Mouse (Mus musculus) ES-E14 (cell line): ENCODE results near the gene Thada. TPM values are rescaled to one million over a fixed set of nuclear protein-coding genes. Genes with fewer than 3 reads are reported as not detected.

Experiments used
- DNase-seq: peaks from one replicate; pipeline ENCODE4 v3.0.0-alpha.2; 2013; ENCODE audit warnings: low read depth, low spot score
- H3K27ac ChIP-seq: 2 replicates; pipeline ENCODE4 v1.5.1; 2012; ENCODE audit warnings: low read depth, mild to moderate bottlenecking, low read length, moderate library complexity, mixed read lengths; ENCODE audit not compliant: poor library complexity, insufficient read depth, severe bottlenecking
- H3K36me3 ChIP-seq: 2 replicates; pipeline ENCODE4 v1.6.1; 2012; ENCODE audit warnings: mild to moderate bottlenecking, low read length, moderate library complexity, mixed read lengths; ENCODE audit not compliant: control insufficient read depth, poor library complexity, insufficient read depth, severe bottlenecking
- H3K4me1 ChIP-seq, 2 experiments: fragments of 150-350 bp in 1 of 2; sonication (generic) in 1 of 2; 2 replicates each; pipeline ENCODE4 v1.6.1; 2012; ENCODE audit warnings: low read length in 2 of 2, mild to moderate bottlenecking in 1 of 2, mixed read lengths in 1 of 2; ENCODE audit not compliant: control insufficient read depth in 2 of 2, insufficient read depth in 2 of 2, poor library complexity in 1 of 2
- H3K4me3 ChIP-seq, 2 experiments: fragments of 150-350 bp in 1 of 2; sonication (generic) in 1 of 2; 2 replicates each; pipeline ENCODE4 v1.5.1; 2012; ENCODE audit warnings: low read length in 2 of 2, low read depth in 1 of 2, mild to moderate bottlenecking in 1 of 2, mixed read lengths in 1 of 2; ENCODE audit not compliant: insufficient read depth in 1 of 2, poor library complexity in 1 of 2, severe bottlenecking in 1 of 2
- H3K9ac ChIP-seq: 2 replicates; pipeline ENCODE4 v1.6.1; 2012; ENCODE audit warnings: low read depth, mild to moderate bottlenecking, low read length, mixed read lengths; ENCODE audit not compliant: poor library complexity, insufficient read depth, severe bottlenecking
- H3K9me3 ChIP-seq: fragments of 150-350 bp; sonication (generic); 2 replicates; pipeline ENCODE4 v1.6.1; 2012; ENCODE audit warnings: low read depth, mild to moderate bottlenecking, low read length; ENCODE audit not compliant: control insufficient read depth, insufficient read depth
- CHD2 ChIP-seq: IDR thresholded peaks from 2 replicates; pipeline ENCODE4 v1.6.1; 2014; ENCODE audit warnings: mild to moderate bottlenecking, low read depth, low read length, inconsistent platforms
- HCFC1 ChIP-seq: IDR thresholded peaks from 2 replicates; pipeline ENCODE4 v1.6.1; 2012; ENCODE audit warnings: low read length, inconsistent platforms, borderline replicate concordance; ENCODE audit not compliant: insufficient read depth
- MAFK ChIP-seq: IDR thresholded peaks from 2 replicates; pipeline ENCODE4 v1.6.1; 2014; ENCODE audit warnings: mild to moderate bottlenecking, low read depth, low read length, inconsistent platforms; ENCODE audit not compliant: insufficient read depth
- ZC3H11A ChIP-seq: IDR thresholded peaks from 2 replicates; pipeline ENCODE4 v1.6.1; 2012; ENCODE audit warnings: low read depth, mild to moderate bottlenecking, inconsistent platforms, low read length, borderline replicate concordance
- ZNF384 ChIP-seq: IDR thresholded peaks from 2 replicates; pipeline ENCODE4 v1.6.1; 2012; ENCODE audit warnings: low read depth, low read length, inconsistent platforms
- in situ Hi-C, 2 experiments: fragments of 600-800 bp; cut with MboI; formaldehyde crosslinking; loops; one replicate each; pipeline ENCODE4 v1.15.1; 2025; ENCODE audit warnings: low sequenced_read_pairs in 2 of 2, inconsistent platforms in 1 of 2; ENCODE audit not compliant: unreplicated experiment in 2 of 2
- total RNA-seq: library from RNA; depleted of rRNA; stranded (reverse); fragments of 300-350 nt; gene quantifications from 2 replicates; pipeline ENCODE4 v1.2.3, GENCODE M21; 2012; rRNA removed

Thada gene
- total RNA-seq, result 37.4 and 42.5 TPM in 2 replicates

- in situ Hi-C loops, result no loop called here
- DNase-seq, result peak; percentile 99
- Histone ChIP-seq H3K36me3 (peaks cover 6% of the 10 kb centered on the region), H3K27ac (peak within 1 kb of the TSS; percentile 45; the same call in 1 of the 2 replicates), H3K9me3 (no peaks in the 10 kb centered on the region), H3K4me1 (no peaks in the 10 kb centered on the region), H3K4me3 (peak within 1 kb of the TSS; percentile 86 to 94), H3K9ac (peak within 1 kb of the TSS; percentile 95)
- TF ChIP-seq HCFC1, result peak; percentile 67; the same call in 1 of the 2 replicates
- TF ChIP-seq CHD2, result peak; percentile 98
- TF ChIP-seq MAFK, result no peak
- TF ChIP-seq ZNF384, result no peak
- TF ChIP-seq ZC3H11A, result no peak
Observed at GRCm38 (mm10) chr17:84465753-84466608, at the start of gene Thada. Gene Thada, minus strand, starts transcription at chr17:84466205.

GRCm38 (mm10) chr17:84512516-84513085 is 46.6 kb upstream of the Thada start:
- peak overlapping the region; percentile 86 to 92 for H3K4me3 ChIP-seq
- H3K9ac ChIP-seq, result peak overlapping the region; percentile 85
- no peaks in the 10 kb centered on the region for H3K9me3 ChIP-seq
- no peak for DNase-seq
- in situ Hi-C loops, result no loop called here
- H3K4me1 ChIP-seq, result peaks cover 0 to 6% of the 10 kb centered on the region in 2 experiments; a peak in 1 of 4 replicates
- TF ChIP-seq HCFC1 (no peak), ZNF384 (no peak), MAFK (no peak), ZC3H11A (no peak), CHD2 (no peak)
- no peak overlapping the region for H3K27ac ChIP-seq
- no peaks in the 10 kb centered on the region for H3K36me3 ChIP-seq

- Histone ChIP-seq H3K9ac (peak within 1 kb of the TSS; percentile 85), H3K4me1 (peaks cover 0 to 6% of the 10 kb centered on the region in 2 experiments; a peak in 1 of 4 replicates), H3K27ac (no peak within 1 kb of the TSS), H3K4me3 (peak within 1 kb of the TSS; percentile 86 to 92), H3K9me3 (no peaks in the 10 kb centered on the region), H3K36me3 (no peaks in the 10 kb centered on the region)
- in situ Hi-C loops, result no loop called here
- peak; percentile 69 for DNase-seq
- TF ChIP-seq MAFK (no peak), ZC3H11A (no peak), ZNF384 (no peak), CHD2 (no peak), HCFC1 (no peak)
Observed at GRCm38 (mm10) chr17:84511682-84512515, 45.9 kb upstream of the Thada start, which contains the start of gene Plekhh2. Gene Plekhh2, plus strand, starts transcription at chr17:84511895.

GRCm38 (mm10) chr17:84510961-84511639 is 45.1 kb upstream of the Thada start:
- no peak overlapping the region for H3K27ac ChIP-seq
- in situ Hi-C loops, result no loop called here
- peak overlapping the region; percentile 86 to 92 for H3K4me3 ChIP-seq
- H3K36me3 ChIP-seq, result no peaks in the 10 kb centered on the region
- TF ChIP-seq ZNF384, result no peak
- TF ChIP-seq CHD2, result no peak
- no peak for TF ChIP-seq ZC3H11A
- TF ChIP-seq MAFK, result no peak
- TF ChIP-seq HCFC1, result no peak
- DNase-seq, result no peak
- peak overlapping the region; percentile 49; the same call in 1 of the 2 replicates for H3K9ac ChIP-seq
- no peaks in the 10 kb centered on the region for H3K9me3 ChIP-seq
- H3K4me1 ChIP-seq, result peaks cover 0 to 6% of the 10 kb centered on the region in 2 experiments; a peak in 1 of 4 replicates
